Mouse (Mus musculus): ENCODE results near the gene Sgk2.

Gene Sgk2

DNA sequence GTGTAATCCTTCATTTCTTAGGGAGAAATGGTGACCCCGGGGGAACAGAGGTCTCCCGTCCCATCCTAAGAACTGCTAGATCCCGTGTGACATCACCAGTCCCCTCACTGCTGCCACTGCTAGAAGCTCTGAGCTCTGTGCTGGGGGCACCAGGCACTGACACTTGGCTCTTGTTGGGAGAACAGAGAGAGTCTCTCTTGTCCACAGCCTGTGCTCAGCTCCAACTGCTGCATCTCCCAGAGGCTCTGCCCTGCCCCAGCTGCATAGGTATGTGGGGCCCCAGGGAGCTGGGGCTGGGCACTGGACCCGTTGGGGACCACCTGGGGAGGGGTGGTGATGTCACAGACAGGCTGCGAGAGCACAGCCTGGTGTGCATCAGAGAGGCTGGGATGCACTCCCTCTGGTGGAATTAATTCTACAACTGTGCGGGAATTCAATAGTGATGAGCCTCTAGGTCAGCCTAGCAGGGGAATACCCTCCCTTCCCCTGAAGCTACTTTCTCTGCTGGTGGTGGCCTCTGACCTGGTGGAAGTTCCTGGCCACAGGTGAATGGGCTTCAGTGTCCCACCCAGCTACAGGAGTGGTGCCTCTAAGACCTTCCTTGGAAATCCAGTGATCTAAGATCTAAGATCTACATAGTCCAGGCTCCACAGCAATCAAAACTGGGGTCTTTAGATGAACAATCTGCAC lies 4.4 kb downstream of the Sgk2 start:
- DNase-seq (ENCODE audit: low read depth, low spot score): no peak

DNA sequence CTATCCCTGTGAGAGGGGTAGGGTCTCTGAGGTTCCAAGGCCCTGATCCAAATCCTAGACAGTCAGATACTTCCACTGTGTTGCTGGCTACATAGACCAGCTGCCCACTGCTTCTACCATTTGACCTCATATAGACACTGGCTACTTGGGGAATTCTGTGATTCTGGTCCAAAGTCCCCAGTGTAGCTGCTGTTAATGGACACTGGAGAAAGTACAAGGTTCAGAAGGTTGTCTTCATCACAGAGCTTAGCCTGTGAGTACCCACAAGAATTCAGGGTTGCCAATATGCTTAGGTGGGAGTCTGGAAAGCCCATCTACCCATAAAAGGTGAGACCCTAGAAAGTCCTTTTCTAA lies 4.9 kb downstream of the Sgk2 start:
- DNase-seq (ENCODE audit: low read depth, low spot score): no peak

DNA sequence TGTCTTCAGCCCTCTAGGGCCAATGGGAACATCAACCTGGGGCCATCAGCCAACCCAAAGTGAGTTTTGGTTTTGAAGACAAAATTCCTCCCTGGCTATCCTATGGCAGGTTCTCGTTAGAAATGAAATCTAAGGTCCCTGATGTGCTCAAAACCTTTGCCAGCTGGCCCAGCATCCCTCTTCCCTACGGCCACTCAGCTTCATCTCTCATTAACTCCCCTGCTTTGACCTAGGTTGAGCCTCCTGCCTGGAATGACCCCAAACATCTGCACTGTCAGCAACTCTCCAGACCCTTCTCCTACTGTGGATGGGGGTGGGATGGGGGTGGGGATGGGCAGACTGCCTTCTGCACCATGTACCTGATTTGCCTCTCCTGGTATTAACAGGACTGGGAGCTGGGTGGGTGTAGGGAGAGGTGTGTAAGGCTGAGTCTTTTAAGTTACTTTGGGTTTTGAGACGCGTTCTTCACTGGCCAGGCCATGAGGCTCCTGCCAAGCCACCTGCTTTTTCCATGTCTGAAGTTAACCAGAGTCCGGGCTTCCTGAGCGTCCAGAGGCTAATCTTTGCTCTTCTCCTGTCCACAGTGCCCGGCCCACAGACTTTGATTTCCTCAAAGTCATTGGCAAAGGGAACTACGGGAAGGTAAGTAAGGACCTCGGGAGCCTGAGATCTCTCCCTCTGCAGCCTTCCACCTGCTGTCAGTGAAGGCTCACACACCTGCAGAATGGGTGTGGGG lies 6.9 kb downstream of the Sgk2 start:
- no peak for DNase-seq (ENCODE audit: low read depth, low spot score)

DNA sequence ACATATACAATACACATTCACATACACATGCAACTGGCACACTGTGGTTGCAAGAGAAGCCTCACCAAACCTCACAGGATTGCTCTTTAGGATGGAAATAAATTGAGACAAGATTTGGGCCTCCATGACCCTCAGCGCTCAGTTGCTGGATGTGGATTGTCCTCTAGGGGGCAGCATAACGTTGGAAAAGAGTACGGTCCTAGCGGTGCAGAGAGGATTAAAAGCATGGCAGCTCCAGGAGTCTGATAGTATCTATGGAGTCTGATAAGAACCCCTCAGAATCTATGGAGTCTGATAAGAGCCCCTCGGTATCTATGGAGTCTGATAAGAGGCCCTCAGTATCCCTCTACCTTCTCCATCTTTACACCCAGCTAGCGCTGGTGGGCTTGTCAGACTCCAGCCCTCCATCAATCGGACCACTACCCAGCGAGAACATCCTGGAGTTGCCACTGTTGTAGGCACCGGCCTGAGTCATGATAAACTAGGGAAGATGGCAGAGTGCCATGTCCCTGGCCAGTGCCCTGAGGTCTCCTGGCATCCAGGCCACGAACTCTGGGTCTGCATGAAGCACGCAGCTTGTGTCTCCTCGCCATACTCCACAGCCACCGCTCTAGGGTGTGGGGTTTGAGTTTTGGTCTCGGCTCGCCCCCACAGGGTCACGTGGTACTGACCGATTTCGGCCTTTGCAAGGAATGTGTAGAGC lies 11.5 kb downstream of the Sgk2 start:
- no peak for DNase-seq (ENCODE audit: low read depth, low spot score)

DNA sequence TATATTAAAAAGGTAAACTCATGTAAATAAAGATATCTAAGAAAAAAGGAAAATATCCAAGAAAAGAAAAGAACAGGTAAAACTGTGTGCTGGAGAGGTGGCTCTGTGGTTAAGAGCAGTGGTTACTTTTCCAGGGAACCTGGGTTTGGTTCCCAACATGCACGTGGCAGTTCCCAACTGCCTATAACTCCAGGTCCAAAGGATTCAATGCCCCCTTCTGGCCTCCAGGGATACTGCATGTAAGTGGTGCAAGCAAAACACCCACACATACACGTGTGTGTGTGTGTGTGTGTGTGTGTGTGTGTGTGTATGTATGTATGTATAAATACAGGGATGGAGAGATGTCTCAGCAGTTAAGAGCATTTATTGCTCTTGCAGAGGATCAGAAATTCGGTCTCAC lies 12.6 kb downstream of the Sgk2 start:
- no peak for DNase-seq (ENCODE audit: low read depth, low spot score)

DNA sequence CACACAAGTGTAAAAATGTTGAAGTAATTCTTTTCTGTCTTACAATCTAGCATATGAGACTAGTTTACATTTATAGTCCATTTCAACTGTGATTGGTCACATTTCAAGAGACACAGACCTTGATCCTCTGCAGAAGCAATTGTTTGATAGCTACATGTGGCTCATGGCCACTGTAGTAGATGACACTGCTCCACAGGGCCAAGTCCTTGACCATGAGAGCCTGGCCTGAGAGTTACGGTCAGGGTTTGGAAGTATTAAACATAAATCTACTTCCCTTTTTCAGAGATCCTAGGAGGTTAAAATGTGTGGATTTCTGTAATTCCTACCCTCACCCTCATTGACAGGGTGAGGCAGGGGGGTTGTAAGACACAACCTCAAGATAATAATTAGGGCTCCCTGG lies 13.9 kb downstream of the Sgk2 start:
- DNase-seq (ENCODE audit: low read depth, low spot score): no peak

DNA sequence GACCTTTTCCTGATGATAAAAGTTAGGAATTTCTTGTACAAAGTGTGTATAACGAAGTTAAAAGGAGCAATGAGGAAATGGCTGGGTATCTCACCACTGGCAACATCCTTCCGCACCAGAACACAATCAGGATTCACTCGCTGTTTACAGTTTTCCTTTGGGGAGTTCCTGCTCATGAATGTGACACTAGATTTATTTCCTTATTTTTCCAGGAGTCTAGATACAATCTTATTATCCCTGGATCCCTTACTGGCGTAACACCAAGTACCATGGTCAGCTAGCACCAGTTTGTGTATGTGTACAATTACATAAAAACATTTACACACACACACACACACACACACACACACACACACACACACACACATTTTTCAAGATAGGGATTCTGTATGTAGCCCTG lies 20.2 kb downstream of the Sgk2 start:
- DNase-seq (ENCODE audit: low read depth, low spot score): no peak

DNA sequence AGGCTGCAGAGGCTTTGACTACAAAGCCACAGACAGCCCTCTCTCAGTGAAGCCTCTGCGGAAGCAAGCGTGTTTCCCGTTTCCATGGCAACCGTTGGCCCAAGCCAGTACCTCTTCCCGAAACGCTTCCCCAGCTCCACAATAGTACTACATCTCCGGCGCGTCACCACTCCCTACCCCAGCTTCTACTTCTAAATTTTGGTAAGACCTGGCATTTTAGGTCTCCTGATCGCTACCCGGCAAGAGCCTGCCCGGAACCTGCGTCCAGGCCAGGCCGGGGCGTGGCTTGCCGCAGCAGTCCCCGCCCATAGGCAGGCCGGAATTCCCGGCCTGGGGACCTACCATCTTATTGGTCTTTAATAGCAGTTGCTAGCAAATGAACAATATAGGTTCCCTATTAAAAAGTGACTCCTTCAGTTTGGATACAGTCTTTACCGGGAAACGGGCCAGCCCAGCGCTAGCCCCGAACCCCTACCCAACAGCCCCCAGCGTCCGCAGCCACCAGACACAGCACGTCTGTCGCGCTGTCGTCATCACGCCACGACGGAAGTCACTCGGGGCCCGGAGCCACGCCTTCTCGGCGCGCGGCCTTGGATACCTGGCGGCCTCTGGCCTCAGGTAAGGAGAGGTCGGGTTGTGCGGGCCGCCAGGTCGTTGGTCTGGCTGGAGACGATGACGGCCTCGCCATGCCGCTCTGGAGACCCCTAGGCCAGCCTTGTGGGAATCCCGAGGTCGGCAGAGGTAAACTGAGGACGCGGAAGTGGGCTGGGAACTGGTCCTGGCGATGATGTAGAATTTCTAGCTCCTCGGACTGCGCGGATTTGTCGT lies 30.0 kb downstream of the Sgk2 start, which contains the start of gene Ift52:
Gene Ift52 (plus strand): TSS at position 439 of the 828 bp plus-strand sequence.
- DNase-seq (ENCODE audit: low read depth, low spot score): peak; percentile 83

DNA sequence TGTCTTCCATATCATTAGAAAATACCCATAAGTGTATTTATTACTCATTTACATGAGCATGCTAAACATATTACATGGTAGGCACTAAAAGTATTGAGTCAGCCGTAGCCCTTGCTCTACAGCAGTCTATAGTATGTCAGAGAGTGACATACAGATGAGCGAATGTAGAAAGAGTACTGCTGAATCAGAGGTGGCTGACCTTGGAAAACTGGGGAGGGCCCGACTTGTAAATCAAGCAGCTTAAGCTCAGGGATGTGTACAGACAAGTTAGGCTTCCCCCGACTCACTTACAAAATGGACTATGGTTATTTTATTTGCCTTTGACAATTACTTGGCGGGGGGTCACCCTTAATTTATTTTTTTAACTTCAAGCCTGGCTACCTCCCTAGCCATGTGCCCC lies 44.2 kb downstream of the Sgk2 start:
- DNase-seq (ENCODE audit: low read depth, low spot score): no peak

DNA sequence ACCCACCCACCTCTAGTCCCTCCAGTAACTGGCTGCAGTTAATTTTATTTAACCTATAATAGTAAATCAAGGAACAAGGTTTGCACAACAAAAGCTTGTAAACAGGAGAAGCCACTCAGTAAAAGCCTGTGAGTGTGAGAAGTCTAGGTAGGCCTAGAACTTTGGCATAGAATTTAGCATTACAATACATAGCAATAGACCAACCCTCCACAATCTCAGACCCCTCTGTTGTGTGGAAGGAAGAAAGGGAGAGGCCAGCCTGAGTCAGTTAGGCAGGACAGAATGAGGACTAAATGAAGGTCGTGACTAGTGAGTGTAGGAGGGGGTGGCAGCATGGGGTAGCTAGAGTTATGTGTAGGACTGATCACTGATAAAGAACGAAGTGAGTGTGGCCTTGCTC lies 44.6 kb downstream of the Sgk2 start:
- DNase-seq (ENCODE audit: low read depth, low spot score): no peak

DNA sequence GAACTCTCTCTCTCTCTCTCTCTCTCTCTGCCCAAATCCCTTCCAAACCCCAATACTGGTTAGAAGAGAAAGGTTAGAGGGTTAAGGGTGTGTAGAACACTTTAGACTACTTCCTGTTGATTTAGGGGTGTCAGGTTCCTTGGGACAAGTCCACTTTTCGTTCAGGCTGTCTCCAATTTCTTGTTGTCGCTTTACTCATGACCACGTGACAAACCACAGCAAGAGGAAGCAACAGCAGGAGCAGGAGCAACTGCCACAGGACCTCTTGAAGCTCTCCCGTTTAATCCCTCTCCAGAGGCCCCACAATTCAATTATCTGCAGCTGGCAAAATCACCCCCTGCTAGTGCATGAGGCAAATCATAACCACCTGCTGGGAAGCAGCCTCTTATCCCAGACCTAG lies 45.5 kb downstream of the Sgk2 start:
- DNase-seq (ENCODE audit: low read depth, low spot score): no peak

DNA sequence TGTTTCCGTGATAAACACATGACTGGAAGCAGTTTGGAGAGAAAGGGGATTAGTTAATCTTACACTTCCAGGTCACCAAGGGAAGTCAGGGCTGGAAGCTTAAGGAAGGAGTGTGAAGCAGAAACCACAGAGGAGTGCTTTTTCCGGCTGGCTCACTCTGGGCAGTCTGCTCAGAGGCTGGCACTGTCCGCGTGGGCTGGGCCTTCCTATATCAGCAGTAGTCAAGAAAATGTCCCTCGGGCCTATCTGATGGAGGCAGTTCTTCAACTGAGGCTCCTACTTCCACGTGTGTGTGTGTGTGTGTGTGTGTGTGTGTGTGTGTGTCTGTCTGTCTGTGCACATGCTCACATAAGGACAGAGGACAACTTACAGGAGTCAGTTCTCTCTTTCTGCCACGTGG lies 52.8 kb downstream of the Sgk2 start:
- no peak for DNase-seq (ENCODE audit: low read depth, low spot score)

DNA sequence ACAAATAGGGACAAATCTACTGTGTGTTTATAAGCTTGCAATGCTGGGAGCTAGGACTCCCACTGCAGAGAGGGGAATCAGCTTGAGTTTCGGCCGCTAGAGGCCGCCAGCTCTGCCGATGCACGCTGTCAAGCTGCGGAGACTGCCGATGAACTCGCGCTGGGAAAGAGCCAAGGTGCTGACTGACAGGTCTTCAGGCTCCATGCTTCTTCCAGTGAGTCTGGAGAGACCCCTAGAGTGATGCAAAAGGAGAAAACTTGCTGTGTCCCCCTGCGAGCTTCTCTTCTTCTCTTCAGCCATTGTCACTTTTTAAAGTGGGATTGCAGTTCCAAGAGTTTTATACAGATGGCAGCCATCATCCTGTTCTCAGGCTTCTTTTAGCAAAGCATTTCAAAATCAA lies 61.0 kb downstream of the Sgk2 start:
- DNase-seq (ENCODE audit: low read depth, low spot score): peak; percentile 37

DNA sequence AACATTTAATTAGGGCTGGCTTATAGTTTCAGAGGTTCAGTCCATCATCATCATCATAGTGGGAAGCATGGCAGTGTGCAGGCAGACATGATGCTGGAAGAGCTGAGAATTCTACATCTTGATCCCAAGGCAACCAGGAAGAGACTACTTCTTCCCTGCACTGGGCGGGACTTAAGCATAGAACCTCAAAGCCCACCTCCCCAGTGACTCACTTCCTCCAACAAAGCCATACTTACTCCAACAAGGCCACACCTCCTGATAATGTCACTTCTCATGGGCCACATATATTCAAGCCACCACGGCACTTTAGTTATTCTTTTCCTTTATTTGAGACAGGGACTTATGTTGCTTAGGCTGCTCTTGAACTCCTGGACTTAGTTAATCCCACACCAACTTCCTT lies 62.0 kb downstream of the Sgk2 start:
- no peak for DNase-seq (ENCODE audit: low read depth, low spot score)

DNA sequence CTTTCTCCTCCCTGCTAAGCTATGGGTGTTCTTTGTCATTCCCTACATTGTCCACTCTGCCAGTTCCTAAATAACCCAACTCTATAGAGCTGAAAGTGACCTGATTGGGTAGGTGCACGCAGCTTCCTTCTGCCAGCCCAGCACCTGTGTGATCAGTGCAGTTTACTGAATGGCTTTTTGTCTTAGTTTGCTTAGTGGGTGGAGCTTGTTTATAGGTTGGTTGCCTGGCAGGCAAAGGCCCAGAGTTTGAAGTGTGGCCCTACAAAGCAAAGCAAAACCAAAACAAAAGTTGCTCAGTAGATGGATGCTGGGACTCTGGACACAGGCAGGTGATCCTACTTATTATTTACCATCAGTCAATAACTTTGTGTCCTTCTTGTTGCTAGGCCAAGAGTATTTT lies 64.6 kb downstream of the Sgk2 start:
- DNase-seq (ENCODE audit: low read depth, low spot score): no peak

DNA sequence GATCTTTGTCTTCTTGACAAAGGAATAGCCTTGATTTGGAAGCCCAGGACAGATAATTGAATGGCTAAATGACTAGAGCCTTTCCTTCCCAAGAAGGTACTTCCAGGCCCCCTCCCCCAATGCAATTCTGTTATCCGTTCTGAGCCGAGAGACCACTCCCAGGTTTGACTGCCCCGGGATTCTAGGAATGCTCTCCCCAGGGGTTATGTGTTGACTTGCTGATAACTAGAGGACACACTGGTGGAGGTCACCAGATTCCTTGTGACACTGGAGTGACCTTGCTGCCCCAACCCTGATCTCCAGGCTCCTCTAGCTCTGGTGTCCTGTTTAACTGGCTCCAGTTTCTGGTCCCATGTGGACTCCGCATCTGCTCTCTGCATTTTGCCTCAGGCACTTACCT lies 65.0 kb downstream of the Sgk2 start:
- DNase-seq (ENCODE audit: low read depth, low spot score): no peak

DNA sequence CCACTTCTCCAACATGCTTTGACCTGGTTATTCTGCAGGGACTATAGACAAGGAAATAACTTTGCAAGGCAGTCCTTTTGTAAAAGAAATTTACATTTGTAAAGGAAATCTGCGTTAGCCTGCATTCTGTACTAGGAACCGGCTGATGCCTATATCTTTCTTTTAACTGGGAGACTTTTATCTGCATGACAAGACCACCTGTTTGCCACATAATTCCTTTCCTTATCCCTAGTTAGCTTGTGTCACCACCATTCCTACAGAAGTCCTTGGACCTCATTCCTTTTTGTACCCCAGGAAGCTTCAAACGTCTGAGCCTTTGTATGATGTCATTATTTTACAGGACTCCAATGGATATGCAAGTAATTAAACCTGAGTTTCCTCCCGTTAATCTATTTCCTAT lies 65.7 kb downstream of the Sgk2 start:
- DNase-seq (ENCODE audit: low read depth, low spot score): no peak

DNA sequence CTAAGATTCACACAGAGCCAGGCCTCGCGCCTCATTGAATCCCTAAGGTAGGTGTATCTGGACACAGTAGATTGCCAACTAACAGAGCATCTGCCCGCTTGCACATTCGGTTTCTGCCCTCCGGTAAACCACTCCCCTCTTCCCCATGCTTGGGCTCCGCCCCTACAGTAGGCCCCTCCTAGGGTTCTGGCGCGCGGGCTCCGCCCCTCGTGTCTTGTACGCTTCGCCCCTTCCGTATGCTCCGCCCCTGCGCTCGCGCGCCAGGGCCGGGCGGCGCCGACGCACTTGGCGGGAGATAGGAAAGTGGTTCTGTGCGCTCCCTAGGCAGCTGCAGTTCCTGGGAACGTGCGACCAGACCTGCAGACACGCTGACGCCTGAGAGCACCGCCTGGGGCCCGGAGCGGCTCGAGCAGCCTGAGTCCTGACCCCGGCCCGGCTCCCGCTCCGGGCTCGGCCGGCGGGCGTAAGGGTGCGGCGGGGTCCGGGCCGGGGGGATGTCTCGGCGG lies 67.3 kb downstream of the Sgk2 start, which contains the start of gene Mybl2:
Gene Mybl2 (plus strand): TSS at position 353 of the 506 bp plus-strand sequence.
- peak; percentile 80 for DNase-seq (ENCODE audit: low read depth, low spot score)

DNA sequence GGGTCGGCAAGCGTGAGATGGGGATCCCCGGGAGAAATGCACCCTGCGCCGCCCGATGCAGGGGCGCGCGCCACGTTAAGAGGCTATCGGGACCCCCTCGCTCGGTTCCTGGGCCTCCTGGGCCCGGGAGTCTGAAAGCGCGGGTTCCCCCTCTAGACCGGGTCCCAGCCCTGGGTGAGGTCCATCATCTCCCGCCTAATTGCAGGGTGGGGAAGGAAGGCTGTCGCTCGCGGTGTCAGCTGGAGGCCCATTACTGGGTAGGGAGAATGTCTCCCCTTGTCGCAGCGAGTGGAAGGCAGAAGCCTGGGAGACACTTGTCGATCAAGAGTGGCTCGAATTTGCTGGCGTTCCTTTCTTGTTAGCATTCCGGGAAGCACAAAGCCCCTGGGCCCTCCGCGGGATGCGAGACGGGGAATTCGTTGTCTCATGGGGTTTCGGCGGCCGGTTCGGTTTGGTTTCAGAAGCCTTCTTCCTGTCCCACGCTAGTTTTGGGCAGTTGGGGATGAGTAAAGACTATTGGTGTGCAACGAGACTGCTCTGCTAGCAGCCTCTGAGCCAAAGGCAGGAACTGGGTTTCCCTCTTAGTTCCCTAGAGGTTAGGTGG lies 67.9 kb downstream of the Sgk2 start:
- no peak for DNase-seq (ENCODE audit: low read depth, low spot score)

DNA sequence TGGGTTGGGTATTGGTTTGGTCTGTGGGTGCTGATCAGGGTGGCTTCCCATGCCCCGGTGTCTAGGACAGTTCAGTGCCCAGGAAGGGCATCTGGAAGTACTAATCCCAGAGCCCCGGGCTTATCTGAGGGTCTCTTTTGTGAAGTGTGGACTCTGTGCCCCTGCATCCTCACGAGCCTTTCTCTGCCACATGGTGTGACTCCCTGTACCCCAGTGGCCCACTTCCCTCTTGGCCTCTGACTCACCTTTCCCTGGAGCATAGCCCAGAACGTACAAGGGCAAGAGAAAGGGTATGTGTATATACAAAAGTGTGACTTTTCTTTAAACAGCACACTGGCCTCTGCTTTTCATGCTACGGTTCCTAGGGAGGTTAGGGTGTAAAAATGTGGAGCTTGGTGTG lies 68.6 kb downstream of the Sgk2 start:
- no peak for DNase-seq (ENCODE audit: low read depth, low spot score)

DNA sequence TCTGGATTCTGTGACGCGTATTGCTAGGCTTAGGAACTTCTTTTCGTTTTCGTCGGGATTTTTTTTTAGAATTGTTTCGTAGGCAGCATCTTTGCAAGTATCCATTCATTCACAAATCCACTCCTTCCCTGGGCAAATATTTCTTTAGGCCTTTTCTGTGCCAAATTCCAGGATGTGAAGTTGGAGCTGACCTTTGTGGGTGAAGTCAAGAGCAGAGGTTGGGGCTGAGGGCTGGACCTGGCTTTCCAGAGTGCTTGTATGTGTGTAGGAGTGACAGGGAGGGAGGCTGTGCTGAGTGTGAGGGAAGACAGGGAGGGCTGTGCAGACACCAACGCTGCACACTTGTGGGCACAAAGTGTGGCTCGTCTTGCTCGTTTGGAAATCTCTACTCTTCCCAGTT lies 69.5 kb downstream of the Sgk2 start:
- DNase-seq (ENCODE audit: low read depth, low spot score): no peak

Measured in brain, embryonic 18.5 days (tissue).